Mouse (Mus musculus) neural tube, embryonic 11.5 days (tissue): ENCODE measurements around the gene Chek2. TPM values are rescaled to one million over a fixed set of nuclear protein-coding genes. Genes with fewer than 3 reads are reported as not detected.

Source experiments
- ATAC-seq: fragments of 200-750 bp; cut with Nextera tagmentation; 2 replicates; pipeline ENCODE4 v1.8.0; 2017; ENCODE audit warnings: moderate number of reproducible peaks, mild to moderate bottlenecking, moderate TSS enrichment, moderate library complexity; ENCODE audit not compliant: insufficient read depth, low FRiP score, low TSS enrichment
- DNase-seq: peaks from one replicate; pipeline ENCODE4 v3.0.0-alpha.2; 2015; ENCODE audit warnings: low spot score
- H3K27ac ChIP-seq: fragments of 300-500 bp; sonication (generic); 2 replicates; pipeline ENCODE4 v1.5.1; 2014; ENCODE audit warnings: low read depth, mild to moderate bottlenecking, low read length
- H3K27me3 ChIP-seq: fragments of 300-500 bp; sonication (generic); 2 replicates; pipeline ENCODE4 v1.6.1; 2014; ENCODE audit warnings: mild to moderate bottlenecking, low read length, mixed read lengths; ENCODE audit not compliant: control insufficient read depth, insufficient read depth
- H3K36me3 ChIP-seq: fragments of 300-500 bp; sonication (generic); 2 replicates; pipeline ENCODE4 v1.6.1; 2014; ENCODE audit warnings: mild to moderate bottlenecking, low read length, moderate library complexity, mixed read lengths; ENCODE audit not compliant: control insufficient read depth, insufficient read depth
- H3K4me1 ChIP-seq: fragments of 300-500 bp; sonication (generic); 2 replicates; pipeline ENCODE4 v1.6.1; 2014; ENCODE audit warnings: low read length, mixed read lengths; ENCODE audit not compliant: control insufficient read depth, insufficient read depth
- H3K4me2 ChIP-seq: fragments of 300-500 bp; sonication (generic); 2 replicates; pipeline ENCODE4 v1.6.1; 2014; ENCODE audit warnings: low read depth, mild to moderate bottlenecking, moderate library complexity
- H3K4me3 ChIP-seq: fragments of 300-500 bp; sonication (generic); 2 replicates; pipeline ENCODE4 v1.5.1; 2014; ENCODE audit warnings: low read depth, low read length
- H3K9ac ChIP-seq: fragments of 300-500 bp; sonication (generic); 2 replicates; pipeline ENCODE4 v1.6.1; 2014; ENCODE audit warnings: mild to moderate bottlenecking, low read length
- H3K9me3 ChIP-seq: fragments of 300-500 bp; sonication (generic); 2 replicates; pipeline ENCODE4 v1.6.1; 2016; ENCODE audit warnings: low read length; ENCODE audit not compliant: control insufficient read depth
- WGBS: fragments of 180-500 bp; shearing (Covaris S2); extraction: QIAGEN DNeasy Blood & Tissue Kit; methylation state at CpG from one replicate; pipeline ENCODE4 v1.1.7; 2014; 5-methylcytosine and 5-hydroxymethylcytosine counted together
- polyA plus RNA-seq: library from polyadenylated mRNA; unstranded; fragments of >200 nt; fragmentation: Nextera tagmentation; extraction: Ambion mirVana; gene quantifications from 2 replicates; pipeline ENCODE4 v1.2.1, GENCODE M21; 2014

Gene Chek2
- polyA plus RNA-seq = 21.1 and 24.2 TPM in 2 replicates

DNA sequence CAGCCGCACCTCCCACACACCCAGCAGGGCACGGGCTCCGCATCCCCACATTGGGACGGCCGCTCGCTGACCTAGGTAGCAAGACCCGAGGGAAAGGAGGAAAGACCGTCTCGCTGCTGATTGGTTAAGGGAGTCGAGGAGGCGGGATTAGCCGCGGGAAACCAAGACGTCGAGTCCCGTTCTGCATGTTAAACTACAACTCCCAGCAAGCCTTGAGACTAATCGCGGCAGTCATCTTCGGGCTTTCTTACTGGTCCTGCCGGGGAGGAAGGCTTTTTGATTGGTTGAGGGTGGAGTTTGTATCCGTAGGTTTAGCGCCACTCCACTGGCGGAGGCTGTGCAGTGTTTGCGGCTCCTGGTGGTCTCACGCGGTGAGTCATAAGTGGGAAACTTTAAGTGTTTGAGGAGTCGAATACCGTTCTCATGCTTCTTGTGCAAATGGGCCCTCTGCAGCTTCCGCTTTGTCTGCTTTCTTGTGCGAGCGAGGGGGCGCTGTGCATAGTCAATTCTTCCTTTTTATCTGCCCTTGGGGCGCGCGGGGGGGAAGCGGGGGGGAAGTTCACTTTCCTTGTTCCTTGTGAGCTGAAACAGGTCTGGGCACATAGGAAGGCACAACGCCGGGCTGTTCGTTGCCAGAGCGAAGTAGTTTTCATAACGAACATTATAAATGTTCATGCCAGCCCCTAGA, at the start of gene Chek2, which contains the start of gene Hscb:
Gene Chek2, plus strand, starts transcription at position 302 of the 688 bp plus-strand sequence.
Gene Hscb, minus strand, starts transcription at position 100 of the 688 bp plus-strand sequence.
- peak within 1 kb of the TSS; percentile 79 for H3K9ac ChIP-seq
- peak within 1 kb of the TSS; percentile 60; the same call in 1 of the 2 replicates for H3K27ac ChIP-seq
- no peaks in the 10 kb centered on the region for H3K9me3 ChIP-seq
- peak within 1 kb of the TSS; percentile 87 for H3K4me2 ChIP-seq
- peak within 1 kb of the TSS; percentile 73 for H3K4me3 ChIP-seq
- ATAC-seq (peak; percentile 99), DNase-seq (peak; percentile 96)
- no peaks in the 10 kb centered on the region for H3K27me3 ChIP-seq
- 0 out of 2 replicates have a peak, but pooled peaks cover 2% of the 10 kb centered on the region for H3K4me1 ChIP-seq
- WGBS = under 1% methylated on average over 41 of the region's 41 CpGs
- no peaks in the 10 kb centered on the region for H3K36me3 ChIP-seq

DNA sequence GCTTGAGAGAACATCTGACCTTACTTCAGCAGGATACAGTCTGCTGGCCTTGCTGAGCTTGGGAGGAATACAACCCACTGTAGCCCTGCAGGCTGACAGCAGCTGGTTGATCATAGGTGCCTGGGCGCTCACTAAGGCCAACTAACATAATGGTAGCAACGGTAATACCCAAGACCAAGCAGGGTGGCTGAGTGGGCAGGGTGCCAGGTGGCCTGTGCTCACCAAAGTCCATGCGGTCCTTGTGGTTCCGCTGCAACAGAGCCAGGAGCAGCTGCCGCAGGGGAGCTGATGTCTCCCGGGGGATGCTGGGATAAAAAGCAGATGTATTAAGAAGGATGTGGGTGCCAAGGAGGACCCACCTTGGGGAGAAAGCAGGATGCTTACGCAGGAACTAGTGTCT, 45.4 kb upstream of the Chek2 start:
- Histone ChIP-seq H3K27ac (no peak overlapping the region), H3K4me1 (no peaks in the 10 kb centered on the region), H3K9ac (no peak overlapping the region), H3K27me3 (no peaks in the 10 kb centered on the region), H3K4me2 (no peak overlapping the region), H3K9me3 (no peaks in the 10 kb centered on the region), H3K36me3 (peaks cover 45% of the 10 kb centered on the region), H3K4me3 (no peak overlapping the region)
- ATAC-seq (no peak), DNase-seq (no peak)
- WGBS = 92% methylated on average over 7 of the region's 7 CpGs

DNA sequence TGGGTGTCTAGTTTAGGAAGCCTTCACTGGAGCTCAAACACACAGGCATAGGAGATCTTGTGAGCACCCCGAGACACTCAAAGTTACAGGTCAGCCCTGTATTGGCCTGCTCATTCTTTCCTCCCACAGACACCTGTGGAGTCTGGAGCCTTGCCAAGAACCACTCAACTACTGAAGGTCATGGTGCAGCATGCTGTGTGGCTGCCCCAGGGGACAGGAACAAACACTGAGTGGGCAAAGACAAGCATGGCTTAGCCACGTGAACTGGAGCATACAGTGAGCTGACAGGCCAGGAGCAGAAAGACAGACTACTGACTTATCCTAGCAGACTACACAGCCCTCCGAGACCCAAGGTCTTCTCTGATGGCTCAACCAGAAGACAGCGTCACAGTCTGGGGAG, 42.1 kb upstream of the Chek2 start:
- 85% methylated on average over 4 of the region's 4 CpGs for WGBS
- Histone ChIP-seq H3K36me3 (peaks cover 26% of the 10 kb centered on the region), H3K9me3 (no peaks in the 10 kb centered on the region), H3K4me2 (no peak overlapping the region), H3K4me3 (no peak overlapping the region), H3K27ac (no peak overlapping the region), H3K27me3 (no peaks in the 10 kb centered on the region), H3K4me1 (no peaks in the 10 kb centered on the region), H3K9ac (no peak overlapping the region)
- ATAC-seq (no peak), DNase-seq (no peak)

DNA sequence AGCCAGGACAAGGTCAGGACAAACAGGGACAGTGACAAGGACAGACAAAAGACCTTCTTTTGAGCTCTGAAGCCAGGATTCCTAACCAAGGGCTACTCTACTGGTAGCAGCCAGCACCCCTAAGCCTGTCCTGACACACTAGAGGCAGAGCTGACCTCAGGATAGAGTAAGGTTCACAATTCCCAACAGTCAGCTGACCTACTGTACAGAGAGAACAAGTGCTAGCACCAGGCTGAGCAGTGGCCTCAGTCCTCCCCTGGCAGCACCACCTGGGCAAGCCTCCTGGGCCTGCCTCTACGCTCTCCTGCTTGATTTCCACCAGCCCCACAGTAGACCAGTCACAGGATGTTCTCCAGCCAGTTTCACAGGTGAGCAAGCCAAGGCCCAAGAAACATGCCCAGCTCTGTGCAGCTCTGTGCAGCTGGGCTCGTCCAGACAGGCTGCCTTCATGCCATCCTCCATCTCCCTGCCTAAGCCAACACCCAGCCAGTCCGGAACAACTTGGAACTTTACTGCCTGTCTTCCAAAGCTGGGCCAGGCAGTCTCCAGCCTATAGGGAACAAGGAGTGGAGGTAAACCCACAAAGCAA, 38.6 kb upstream of the Chek2 start:
- DNase-seq = no peak
- Histone ChIP-seq H3K9ac (no peak overlapping the region), H3K4me3 (no peak overlapping the region), H3K4me2 (no peak overlapping the region), H3K27me3 (no peaks in the 10 kb centered on the region), H3K9me3 (no peaks in the 10 kb centered on the region), H3K36me3 (peaks cover 10% of the 10 kb centered on the region), H3K27ac (no peak overlapping the region), H3K4me1 (no peaks in the 10 kb centered on the region)
- no peak for ATAC-seq
- 82% methylated on average over 3 of the region's 3 CpGs for WGBS

DNA sequence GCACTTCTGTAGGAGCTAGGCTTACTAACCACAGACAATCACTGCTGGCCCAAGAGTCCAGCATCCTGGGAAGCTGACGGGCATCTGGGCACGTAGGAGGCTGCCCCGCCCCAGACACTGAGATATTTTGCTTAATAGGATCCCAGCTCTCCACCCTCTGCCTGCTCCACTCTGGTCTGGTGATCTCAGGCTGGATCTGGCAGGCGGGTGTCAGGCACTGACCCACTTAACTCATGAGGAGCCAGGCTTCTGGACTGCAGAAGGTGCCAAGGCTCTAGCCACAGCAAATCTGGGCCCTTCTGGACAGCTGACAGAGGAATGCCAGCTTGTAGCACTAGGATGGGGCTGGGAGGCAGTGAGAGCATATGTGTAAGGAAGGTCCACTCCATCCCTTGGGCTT, 37.6 kb upstream of the Chek2 start:
- no peak overlapping the region for H3K9ac ChIP-seq
- no peaks in the 10 kb centered on the region for H3K9me3 ChIP-seq
- WGBS = 88% methylated on average over 4 of the region's 4 CpGs
- no peak for DNase-seq
- H3K27ac ChIP-seq = no peak overlapping the region
- H3K4me1 ChIP-seq = peaks cover 3% of the 10 kb centered on the region; the same call in 1 of the 2 replicates
- no peak overlapping the region for H3K4me3 ChIP-seq
- H3K4me2 ChIP-seq = no peak overlapping the region
- ATAC-seq = no peak
- H3K27me3 ChIP-seq = no peaks in the 10 kb centered on the region
- H3K36me3 ChIP-seq = peaks cover 8% of the 10 kb centered on the region

DNA sequence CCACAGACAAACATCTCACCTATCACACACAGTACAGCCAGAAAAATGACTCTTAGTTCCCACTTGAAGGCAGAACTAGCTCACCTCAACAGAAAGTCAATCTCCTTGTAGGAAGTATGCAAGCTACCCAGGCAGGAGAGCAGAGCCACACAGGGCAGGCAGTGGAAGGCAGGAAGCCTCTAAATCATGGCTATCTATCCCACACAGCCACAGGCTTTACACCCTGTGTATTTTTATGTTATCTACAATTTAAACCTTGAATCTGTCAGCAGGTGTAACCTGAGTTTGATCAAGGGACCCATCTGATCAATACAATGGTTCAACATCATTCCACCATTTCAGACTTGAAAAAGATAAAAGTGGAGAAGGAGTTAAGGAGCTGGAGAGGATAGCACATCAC, 37.0 kb upstream of the Chek2 start:
- H3K27ac ChIP-seq = no peak overlapping the region
- H3K4me1 ChIP-seq = peaks cover 7% of the 10 kb centered on the region
- H3K4me2 ChIP-seq = no peak overlapping the region
- no peaks in the 10 kb centered on the region for H3K27me3 ChIP-seq
- no peaks in the 10 kb centered on the region for H3K9me3 ChIP-seq
- ATAC-seq = no peak
- H3K36me3 ChIP-seq = peaks cover 6% of the 10 kb centered on the region
- no peak for DNase-seq
- no peak overlapping the region for H3K4me3 ChIP-seq
- H3K9ac ChIP-seq = no peak overlapping the region

DNA sequence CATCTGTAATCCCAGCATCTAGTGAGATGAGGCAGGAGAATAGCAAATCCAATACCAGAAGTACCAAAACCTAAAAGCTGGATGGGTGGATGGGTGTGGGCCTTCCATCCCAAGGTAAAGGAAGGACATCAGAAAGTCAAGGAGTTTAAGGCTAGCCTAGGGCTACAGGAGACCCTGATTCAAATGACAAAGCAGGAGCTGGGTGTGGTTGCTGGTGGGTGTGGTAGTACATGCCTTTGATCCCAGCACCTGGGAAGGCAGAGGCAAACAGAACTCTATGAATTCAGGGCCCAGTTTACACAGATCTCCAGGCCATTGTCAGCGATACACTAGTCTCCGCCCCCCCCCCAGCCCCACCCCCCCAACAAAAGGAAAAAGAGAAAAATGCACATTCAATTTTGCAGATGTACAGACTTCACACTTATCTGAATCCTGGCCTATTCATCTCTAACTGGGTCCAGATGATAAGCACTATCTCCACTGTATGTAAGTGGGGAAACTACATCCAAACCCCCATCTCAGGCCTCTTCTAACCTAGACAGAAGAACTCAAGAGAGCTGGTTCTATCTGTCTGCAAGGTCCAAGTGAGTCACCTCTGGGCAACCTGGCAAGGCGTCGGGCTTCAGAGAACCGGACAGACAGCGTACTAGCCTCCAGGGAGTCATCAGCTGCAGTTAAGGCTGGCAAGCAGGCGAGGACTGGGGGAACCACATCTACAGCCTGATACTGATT, 35.6 kb upstream of the Chek2 start:
- Histone ChIP-seq H3K9ac (no peak overlapping the region), H3K27ac (no peak overlapping the region), H3K4me1 (peaks cover 20% of the 10 kb centered on the region), H3K9me3 (no peaks in the 10 kb centered on the region), H3K27me3 (no peaks in the 10 kb centered on the region), H3K4me2 (no peak overlapping the region), H3K4me3 (no peak overlapping the region), H3K36me3 (peaks cover 2% of the 10 kb centered on the region)
- ATAC-seq = no peak
- WGBS = 90% methylated on average over 7 of the region's 7 CpGs
- DNase-seq = no peak

DNA sequence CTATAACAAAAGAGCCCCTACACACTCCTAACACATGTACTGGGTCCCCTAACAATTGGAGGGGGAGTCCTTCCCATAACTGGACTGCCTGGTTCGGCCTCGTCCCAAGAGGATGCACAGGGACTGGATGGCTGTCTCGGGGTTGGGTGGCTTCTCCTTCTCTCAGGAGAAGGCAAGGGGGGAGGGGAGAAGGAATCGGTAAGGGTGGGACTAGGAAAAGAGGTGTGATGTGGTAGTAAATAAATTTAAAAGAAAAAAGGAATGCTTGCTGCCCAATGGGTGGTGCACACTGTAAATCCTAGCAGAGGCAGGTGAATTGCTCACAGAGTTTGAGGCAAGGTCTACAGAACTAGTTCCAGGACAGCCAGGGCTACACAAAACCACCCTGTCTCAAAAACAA, 33.6 kb upstream of the Chek2 start:
- no peak overlapping the region for H3K9ac ChIP-seq

More for the DNA sequence above, 33.6 kb upstream of the Chek2 start:
- Histone ChIP-seq H3K4me2 (no peak overlapping the region), H3K9me3 (no peaks in the 10 kb centered on the region), H3K4me3 (no peak overlapping the region), H3K27me3 (no peaks in the 10 kb centered on the region), H3K36me3 (no peaks in the 10 kb centered on the region; the same call in 1 of the 2 replicates), H3K27ac (no peak overlapping the region), H3K4me1 (peaks cover 20% of the 10 kb centered on the region)
- ATAC-seq (no peak), DNase-seq (no peak)
- WGBS = 80% methylated on average over 4 of the region's 4 CpGs
